Mouse (Mus musculus): ENCODE data around the gene Pipox.

DNA sequence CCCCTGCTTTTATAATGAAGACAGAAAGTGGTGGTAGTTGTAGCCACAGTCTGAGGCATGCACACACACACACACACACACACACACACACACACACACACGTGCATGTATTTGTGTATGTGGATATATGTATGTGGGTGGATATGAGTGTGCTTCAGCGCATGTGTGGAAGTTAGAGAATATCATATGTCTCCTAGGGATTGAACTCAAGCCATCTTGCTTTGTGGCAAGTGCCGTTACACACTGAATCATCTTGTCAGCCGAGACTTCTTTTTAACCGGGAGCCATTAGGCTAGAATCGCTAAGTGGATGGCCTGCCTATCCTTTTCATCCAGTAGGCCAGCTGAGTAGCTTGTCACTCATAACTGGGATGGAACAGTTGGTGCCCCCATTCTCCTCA, 36.8 kb downstream of the Pipox start:
- TF ChIP-seq ZNF384 (IDR thresholded peaks at IDR 0.05; ENCODE audit: low read depth, low read length) (no peak), MAFK (IDR thresholded peaks at IDR 0.05; ENCODE audit: insufficient read depth, low read depth, low read length) (no peak)
